Mouse (Mus musculus): Measurements from ENCODE around the gene Man2a1.
"Not testable (repeated sequence)": the region's sequence is repeated elsewhere in the genome, so short reads cannot be mapped to it uniquely, and the experiment has no call there.

Man2a1 gene

DNA sequence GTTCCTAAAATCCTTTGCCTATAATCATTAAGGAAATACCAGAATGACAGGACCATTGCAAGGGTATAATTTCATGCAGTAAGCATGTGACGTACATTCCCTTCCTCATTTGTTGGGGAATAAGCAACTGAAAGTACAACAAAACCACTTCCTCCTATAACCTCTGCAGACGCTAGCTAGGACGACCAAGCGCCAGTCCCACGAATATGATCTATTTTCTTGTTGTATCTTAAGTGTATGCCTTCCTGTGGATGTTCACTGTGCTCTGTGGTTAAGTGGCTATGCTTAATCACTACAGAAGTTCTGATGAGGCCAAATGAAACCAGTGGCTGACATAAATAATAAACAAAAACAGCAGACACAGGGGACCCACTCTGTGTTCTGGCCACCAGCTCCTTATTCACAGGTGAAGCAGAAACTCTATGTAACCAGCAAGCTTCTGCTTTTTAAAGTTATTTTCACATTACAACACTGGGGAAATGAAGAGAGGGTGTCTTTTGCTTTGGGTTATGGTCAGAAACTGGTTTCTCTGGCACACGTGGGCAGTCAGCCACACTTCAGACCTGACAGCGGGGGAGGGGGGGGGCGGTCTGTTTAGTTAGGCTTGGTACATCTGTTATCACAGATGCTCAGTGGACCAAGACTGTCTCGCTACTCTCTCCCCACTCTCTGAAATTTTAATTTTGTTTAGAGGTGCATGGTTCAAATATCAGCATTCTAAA is 153.8 kb downstream of the Man2a1 start:
- DNase-seq (ENCODE audit: low read depth, low spot score): no peak

DNA sequence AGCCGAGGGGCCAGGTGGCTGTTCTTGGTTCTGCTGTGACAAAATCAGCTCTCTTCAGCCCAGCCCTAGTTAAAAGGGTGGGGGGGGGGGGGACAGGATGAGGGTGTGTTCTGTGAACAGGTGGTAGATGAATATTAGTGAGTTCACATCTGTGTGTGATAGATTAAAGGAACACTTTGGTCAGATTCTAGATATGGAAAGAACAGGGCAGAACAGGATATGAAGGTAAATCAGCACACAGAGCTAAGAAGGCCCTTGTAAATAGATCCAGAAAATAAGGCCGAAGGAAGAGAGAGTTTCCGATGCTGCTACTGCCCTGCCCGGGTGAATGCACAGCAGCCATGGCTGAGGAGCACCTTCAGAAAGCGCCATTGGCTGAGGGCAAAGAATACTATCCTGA is 154.7 kb downstream of the Man2a1 start:
- DNase-seq (ENCODE audit: low read depth, low spot score): no peak

DNA sequence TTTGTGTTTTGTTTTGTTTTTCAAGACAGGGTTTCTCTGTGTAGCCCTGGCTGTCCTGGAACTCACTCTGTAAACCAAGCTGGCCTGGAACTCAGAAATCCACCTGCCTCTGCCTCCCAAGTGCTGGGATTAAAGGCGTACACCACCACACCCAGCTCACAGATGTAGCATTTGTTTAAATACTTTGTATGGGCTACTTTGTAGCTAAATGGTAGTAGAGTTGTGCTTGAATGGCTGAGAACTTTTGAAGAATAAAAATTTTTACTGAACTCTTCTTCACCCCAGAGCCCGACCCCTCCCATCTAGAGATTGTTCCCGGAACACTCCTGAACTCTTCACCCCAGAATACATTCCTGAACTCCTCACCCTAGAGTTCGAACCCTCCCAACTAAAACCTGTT is 162.1 kb downstream of the Man2a1 start:
- not testable (repeated sequence) for DNase-seq (ENCODE audit: low read depth, low spot score)

DNA sequence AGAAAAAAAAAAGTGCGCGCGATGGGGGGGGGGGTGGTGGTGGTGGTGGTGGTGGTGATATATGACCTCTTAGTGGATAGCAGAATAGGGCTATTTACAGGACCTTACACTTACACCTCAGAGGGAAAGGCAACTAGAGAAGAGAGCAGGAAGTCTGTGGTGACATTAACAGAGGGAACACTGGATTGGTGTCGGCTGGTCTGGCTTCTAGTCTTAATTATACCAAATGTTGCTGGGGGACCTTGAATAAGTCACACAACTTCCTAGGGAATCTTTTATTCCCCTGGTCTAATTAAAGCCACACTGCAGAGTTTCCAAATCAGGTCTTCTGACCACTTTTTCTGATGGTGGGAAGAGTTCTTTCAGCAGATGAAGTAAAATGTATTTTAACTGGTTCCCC is 163.0 kb downstream of the Man2a1 start:
- no peak for DNase-seq (ENCODE audit: low read depth, low spot score)

DNA sequence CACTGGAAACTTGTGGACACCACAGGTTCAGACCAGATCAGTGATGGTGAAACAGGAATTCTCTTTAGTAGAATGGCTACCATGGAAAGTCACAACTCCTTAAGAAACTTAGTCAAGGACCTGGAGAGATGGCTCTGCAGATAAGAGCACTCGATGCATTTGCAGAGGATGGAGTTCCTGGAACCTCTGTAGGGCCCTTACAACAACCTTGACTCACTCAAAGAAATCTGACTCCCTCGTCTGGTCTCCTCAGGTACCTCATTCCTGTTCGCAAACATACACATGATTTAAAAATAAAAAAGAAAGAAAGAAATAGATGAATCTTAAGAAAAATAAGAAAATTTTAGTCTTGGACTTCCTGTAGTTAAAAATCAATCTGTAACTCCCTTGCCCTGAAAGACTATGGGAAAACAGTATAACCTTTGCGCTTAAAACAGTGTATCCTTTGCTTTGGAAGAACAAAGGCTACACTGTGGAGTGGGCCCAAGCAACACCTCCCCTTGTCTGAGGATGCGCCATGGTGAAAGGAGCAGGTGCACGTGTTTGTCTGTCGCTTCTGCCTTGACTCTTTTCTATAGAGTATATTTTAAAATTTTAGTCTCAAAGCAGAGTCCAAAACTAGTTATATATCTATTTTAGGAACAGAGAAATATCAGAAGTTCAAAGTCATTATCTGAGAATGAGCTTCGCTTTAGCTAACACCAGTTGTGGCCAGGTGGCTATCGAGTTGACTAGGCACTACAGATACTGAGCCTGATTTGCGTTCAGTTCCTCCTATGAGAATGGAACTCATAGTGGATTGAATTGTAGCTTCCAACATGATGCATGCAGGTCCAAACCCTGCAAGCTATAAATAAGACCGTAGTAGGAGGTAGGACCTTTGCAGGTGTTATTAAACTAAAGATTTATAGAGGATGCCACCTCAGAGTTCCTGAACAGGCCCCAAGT is 163.9 kb downstream of the Man2a1 start:
- no peak for DNase-seq (ENCODE audit: low read depth, low spot score)

DNA sequence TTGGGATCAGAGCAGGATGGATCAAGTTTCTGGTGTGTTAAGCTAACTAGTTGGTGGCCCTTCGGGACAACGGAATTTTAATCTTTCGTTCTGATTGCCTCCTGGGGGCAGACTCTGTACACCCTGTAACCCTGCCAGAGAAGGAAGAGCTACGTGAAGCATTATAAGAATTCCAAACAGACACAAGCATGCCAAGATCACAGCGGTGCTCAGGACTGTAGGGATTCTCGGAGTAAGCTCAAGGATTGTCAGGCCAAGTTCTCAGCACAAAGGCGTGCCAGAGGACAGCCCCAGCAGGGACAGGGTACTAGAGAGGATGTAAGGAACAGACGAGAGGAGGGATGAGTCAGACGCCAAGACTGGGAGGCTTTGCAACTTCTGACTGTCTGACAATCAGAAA is 164.8 kb downstream of the Man2a1 start:
- DNase-seq (ENCODE audit: low read depth, low spot score): no peak

DNA sequence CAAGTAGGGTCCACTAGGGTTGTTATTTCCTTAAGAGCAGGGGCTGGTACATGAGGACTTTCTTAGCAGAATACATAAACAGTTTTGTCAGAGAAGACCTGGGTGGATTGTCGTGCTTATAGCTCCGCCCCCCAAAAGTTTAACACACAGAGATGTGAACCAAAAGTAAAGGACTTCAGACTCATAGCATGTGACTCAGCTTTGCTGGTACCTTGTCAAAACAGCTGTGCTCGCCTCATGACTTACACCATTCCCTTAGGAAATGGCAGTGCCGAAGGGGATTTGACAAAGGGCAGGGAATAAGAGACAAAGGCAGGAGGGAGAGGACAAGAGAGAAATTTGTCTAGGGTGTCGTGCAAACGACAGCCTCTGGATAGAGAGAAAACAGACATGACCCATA is 166.0 kb downstream of the Man2a1 start:
- DNase-seq (ENCODE audit: low read depth, low spot score): no peak

DNA sequence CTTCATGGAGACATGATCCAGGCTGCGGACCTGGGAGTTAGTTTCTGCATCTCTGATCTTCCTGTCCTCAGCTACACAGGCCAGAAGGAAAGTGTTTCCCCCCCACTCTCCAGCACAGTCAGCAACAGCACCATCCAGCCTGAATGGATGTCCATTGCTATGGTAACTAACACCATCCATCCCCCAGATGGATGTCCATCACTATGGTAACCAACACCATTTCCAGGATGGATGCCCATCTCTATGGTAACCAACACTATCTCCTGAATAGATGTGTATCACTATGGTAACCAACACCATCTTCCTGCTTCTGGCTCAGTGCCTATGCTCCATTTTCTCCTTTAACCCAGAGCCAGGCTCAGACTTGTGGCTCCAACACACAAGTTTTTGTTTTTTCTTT is 169.7 kb downstream of the Man2a1 start:
- no peak for DNase-seq (ENCODE audit: low read depth, low spot score)

DNA sequence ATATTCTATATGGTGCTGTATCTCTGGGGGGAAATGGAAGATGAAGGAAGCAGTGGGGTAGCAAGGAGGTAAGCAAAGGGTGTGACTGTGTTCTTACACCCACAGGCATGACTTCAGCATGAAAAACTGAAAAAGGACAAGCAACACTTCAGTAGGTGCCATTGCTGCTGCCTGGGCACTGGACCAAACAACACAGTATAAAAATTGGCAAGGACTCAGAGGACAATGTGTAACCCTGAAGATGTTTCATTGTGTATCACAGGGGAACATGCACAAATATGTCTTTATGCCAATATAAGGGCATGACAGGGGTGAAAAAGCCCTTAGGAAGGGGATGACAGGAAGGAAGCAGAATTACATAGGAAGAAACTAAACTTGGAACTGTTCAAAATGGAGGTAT is 172.1 kb downstream of the Man2a1 start:
- DNase-seq (ENCODE audit: low read depth, low spot score): no peak

DNA sequence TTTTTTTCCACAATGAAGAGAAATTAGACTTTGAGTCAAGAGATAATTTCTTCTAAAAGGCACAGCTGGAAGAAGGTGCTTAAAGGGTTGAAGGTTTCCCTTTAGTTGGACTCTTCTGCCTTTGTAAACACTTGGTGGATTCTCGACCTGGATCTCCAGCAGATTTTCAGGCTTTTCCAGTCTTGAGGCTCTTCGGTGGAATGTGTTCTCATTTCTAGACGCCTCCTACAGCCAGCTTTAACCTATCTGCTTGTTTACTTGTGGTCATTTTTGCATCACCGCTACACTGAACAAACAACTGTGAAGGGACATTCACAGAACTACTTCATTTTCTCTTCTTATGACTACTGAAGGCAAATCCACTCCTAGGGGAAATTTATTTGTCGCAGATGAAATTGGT is 173.7 kb downstream of the Man2a1 start:
- no peak for DNase-seq (ENCODE audit: low read depth, low spot score)

DNA sequence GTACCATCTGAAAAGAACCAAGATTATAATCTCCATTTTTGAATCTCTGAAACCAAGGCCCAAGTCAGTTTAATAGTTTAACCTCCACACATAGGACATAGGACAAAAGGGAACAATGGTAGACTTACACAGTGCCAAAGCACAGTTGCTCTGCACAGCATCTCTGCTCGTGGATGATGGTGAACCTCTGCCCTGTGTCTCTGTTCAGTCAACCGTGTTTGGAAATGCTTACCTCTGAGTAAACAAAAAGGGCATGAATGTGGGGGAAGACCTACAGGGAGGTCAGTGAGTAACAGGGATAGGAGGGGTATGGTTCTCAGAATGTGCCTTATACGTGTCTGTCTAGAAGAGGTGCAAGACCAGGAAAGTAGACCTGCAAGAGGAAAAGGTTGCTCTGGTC is 177.8 kb downstream of the Man2a1 start:
- DNase-seq (ENCODE audit: low read depth, low spot score): no peak

DNA sequence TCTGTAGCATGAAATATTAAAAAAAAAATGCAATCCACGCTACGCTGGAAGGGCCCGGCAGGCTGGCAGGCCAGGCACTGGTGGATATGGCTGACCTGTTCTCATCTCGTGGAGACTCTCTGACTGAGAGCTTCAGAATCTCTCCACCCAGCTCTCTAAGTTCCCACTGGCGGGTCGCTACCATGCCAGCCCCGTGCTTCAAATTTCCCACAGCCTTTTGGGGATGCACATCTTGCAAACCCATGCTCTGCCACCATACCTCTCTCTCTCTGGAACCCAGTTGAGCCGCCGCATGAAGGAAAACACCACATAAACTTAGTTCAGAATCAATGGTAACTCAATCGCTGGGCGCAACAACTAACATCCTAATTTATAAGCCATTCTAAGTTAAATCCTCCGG is 178.2 kb downstream of the Man2a1 start:
- DNase-seq (ENCODE audit: low read depth, low spot score): no peak

DNA sequence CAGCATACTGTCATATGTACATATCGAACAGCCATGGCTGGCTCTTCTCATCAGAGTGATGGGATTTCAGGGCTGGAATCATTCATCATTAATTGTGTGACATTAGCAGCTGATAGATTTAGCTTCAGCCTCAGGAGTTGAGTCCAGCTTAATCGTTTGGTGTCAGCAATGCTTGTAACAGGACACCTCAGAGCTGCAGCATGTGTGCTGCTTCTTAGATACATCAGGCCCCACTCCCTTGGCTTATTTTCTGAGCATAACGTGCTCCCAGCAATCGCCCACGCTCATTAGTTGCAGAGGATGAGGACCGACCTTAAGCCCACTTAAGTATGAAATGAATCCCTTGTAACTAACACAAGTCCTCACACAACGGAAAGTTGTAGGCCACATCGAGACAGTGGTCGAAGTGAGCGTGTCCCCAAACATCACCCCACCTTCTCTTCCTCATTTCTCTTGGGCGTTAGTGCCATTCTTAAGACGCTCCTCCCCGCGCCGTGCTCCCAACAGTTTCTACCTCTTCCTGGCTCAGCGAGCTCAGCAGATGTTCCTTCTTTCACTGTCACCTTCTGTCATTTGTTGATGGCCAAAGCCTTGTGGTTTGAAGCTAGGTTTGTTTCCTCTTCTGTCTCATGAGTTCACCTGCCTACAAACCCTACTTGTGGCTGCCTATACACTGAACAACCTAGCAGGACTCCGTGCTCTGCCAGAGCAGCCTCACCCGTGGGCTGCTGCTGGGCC is 180.4 kb downstream of the Man2a1 start:
- no peak for DNase-seq (ENCODE audit: low read depth, low spot score)

DNA sequence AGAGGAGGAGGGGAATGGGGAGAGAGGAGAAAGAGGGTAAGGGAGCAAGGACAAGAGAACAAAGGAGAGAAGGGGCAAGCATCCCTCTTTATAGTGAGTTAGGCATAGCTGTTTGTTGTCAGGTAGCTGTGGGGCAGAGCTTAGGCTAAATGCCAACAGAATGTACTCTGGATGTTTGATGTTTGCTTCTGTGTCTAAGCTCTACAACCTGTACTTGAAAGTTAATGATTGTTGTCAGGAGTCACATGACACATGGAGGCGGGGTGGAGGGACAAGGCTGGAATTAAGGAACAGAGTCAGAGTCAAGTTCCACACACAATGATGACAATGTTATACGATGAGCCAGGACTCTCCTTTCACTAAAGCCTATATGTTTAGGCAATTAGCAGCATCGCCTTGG is 181.8 kb downstream of the Man2a1 start:
- DNase-seq (ENCODE audit: low read depth, low spot score): no peak

DNA sequence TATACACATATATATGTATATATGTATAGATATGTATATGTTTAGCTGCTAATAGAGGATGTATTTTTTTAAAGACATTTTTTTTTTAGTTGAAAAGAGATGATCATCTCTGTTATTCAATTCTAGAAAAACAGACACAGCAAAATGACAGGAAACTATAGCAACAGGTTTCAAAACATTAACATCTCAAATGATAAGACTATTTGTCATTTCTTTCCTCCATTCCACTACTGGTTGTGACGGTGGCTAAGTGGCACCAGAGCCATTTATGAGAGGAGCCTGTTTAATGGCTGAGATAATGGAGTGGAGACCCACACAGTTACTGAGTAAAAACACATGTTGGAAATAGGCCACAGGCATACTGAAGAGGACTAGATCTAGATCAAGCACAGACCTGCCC is 185.4 kb downstream of the Man2a1 start:
- DNase-seq (ENCODE audit: low read depth, low spot score): no peak

DNA sequence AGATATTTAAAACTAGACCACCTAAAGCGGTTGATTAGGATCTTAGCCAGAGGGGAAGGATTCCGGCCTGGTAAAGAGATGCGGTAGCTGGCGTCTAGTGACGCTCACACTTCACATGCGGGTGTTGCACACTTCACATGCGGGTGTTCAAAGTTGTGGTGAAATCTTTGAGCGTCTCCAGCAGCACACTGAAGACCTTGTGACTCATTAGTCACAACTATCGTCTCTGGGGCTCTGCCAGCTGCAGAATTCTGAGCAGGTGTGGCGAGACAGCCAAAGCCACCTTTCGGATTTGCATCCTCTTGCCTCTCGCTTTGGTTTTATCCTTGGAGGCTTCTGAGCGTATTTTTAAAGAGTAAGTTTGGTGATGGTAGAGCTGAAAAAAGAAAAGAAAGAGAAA is 187.8 kb downstream of the Man2a1 start:
- no peak for DNase-seq (ENCODE audit: low read depth, low spot score)

DNA sequence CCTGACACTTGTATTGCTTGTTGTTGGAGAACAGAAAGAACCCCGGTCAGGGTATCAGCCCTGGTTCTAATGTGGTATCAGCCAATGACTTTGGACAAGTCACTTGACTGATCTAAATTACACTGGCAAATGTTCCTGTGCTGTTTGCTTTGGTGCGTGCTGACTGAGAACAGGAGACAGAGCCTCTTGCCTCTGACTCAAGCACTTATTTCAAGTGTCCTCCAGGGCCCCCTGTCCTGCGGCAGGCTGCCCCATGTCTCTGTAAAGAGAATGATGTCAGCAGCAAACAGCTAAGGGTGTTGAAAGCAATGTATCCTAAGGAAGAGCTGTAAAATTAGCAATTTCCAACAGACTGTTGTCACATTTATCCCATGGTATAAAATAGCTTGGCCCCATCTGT is 188.6 kb downstream of the Man2a1 start:
- no peak for DNase-seq (ENCODE audit: low read depth, low spot score)

DNA sequence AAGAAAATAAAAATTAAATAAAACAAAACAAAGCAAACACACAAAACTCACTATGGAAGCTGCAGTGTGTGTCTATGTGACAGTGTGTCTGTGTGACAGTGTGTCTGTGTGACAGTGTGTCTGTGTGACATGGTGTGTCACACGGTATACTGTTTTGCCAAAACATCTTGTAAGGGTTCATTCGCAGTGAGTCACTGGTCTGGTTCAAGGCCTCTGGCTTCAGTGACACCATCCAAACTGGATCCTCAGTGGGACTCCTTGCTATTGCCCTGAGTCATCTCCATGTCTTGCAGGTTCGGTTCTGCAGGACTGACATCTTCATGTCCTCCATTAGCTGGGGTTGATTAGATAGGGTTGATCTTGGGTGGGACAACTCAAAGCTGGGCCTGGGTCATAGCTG is 191.5 kb downstream of the Man2a1 start:
- no peak for DNase-seq (ENCODE audit: low read depth, low spot score)

DNA sequence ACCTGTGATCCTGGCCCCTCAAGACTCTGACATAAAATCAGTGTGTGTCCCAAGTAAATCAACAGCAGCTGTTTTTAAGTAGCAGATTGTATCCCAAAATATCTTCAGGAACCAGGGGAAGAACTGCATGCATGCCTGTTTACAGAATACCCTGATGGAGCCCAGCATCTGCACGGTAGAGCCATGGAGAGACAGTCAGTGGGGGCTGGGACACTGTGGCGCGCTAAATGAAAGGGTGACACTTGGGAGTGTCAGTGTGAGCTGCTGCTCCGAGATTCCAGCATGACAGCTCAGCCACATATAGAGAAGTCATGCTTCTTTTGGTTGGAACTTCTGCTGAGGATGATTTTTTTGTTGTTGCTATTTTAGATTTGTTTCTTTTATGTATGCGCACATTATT is 192.1 kb downstream of the Man2a1 start:
- DNase-seq (ENCODE audit: low read depth, low spot score): no peak

DNA sequence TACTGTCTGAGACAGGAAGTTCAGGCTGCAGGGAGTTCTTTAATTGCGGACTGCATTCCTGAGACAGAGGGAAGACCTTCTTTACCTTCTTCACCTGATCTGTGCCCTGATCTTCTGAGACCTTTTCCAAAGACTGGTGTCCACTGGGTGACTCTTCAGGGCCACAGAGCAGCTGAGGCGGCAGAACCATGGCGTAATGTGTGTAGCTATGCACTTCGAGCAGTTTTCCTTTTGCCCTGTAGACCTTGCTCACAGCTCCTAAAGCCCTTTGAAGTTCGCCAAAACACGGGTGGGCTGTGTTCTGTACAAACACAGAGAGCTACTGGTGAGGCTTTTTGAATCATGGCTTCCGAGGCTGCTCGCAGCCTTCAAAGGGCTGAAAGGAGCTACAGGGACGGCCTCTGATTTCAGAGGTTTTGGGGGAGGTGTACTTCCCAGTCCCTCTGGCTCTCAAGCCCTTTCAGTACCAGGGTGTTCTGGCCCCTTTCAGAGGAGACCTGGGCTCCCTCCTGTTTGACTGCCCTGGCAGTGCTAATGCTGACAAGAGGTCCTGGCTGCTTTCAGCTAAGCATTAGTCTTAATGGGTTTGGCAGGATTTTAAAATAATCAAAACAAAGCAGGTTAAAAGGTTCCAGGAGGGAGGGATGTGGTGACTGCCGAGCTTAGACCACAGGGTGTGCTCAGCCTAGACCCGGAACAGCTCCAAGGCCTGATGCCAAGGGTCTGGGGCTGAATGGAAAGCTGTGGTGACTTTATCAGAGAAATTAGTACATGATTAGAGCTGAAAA is 201.8 kb downstream of the Man2a1 start:
- DNase-seq (ENCODE audit: low read depth, low spot score): no peak

DNA sequence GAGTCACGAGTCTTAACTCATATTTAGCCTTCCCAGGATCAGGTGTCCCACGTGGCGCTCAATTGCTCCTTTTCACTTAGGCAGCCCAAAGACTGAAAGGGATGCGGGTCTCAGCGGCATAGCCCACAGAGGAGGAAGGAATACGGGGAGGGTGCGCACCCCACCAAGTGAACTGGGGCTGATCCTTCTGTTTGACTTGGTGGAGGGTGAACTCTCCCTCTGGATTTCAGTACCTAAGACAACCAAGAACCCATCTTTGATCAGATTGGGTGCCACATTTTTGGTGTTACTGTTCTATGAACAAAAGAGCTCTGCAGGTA is 202.4 kb downstream of the Man2a1 start:
- DNase-seq (ENCODE audit: low read depth, low spot score): no peak

Measured in retina, postnatal 7 days (tissue).